Mouse (Mus musculus): ENCODE results near the gene Diaph3. TPM values are rescaled to one million over a fixed set of nuclear protein-coding genes. Genes with fewer than 3 reads are reported as not detected.
"Not testable (repeated sequence)": the region's sequence is repeated elsewhere in the genome, so short reads cannot be mapped to it uniquely, and the experiment has no call there.

Gene Diaph3
- total RNA-seq, 2 experiments from 2014 or later: 3.8 to 4.1 TPM

DNA sequence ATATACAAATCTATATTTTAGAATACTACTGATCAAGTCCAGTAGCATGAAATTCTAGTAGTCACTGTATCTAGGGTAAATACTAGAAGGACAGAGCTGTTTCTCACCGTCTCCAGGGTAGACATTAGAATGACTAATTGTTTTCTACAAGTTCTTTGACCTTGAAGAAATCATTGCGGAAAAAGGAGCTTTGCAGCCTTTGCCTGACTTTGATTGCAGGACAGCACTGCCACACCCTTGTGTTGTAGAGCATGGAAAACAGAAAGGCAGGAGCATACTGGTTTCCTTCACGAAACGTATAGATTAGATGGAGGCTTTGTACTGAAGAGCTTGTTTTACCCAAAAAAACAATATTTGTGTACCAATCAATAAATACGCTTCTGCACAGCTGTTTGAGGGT is 52.6 kb downstream of the Diaph3 start:
- DNase-seq (ENCODE audit: low spot score in 2 of 2): no peak
- intact Hi-C loops (cut with DNase I): no loop called here

DNA sequence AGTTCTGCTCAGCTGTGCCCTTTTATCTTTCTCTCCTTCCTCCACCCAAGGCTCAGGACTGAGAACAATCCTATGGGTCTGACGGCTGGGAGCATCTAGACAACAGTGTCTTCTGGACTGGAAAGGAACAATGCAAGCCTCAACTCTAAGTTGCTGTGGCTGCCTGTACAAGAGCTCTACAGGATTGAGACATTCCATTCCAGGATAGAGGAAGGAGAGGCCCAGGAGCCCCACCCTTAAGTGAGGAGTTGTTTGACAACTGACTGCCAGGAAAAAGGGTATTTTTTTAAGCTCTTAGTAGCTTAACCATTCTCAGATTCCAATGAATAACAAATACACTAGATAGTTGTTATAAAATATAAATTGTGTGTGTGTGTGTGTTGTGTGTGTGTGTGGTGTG is 53.0 kb downstream of the Diaph3 start:
- intact Hi-C loops (cut with DNase I): no loop called here
- no peak for DNase-seq (ENCODE audit: low spot score in 2 of 2)

DNA sequence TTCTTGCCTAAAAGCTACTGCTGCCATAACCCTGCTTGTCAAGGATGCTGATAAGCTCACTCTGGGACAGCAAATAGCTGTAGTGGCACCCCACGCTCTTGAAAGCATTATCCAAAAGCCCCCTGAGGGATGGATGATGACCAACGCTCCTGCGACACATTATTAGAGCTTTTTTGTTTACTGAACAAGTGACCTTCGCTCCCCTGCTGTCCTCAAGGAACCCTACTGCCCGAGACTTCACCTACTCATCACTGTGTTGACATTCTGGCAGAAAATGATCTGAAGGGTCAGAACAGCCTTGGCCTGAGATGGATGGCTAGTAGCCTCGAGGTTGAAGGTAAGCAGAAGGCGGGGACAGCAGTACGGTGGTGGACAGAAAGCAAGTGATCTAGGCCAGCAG is 56.1 kb downstream of the Diaph3 start:
- DNase-seq (ENCODE audit: low spot score in 2 of 2); intact Hi-C loops (cut with DNase I): not testable (repeated sequence)

DNA sequence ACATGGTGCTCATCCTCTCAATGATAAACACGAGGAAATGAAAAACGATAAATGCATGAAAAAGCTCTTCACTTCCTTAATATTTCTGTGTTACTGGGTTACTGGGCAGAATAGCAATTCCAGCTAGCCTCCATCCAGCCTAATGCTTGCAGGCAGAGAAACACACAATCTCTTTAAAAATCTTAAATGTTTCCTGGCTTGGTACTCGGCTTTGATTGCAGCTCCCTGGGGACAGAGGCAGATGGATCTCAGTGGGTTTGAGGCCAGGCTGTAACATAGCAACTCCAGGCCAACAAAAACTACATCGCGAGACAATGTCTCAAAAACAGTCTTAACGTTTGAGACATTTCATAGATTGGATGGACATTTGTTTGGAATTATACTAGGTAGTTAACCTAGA is 57.1 kb downstream of the Diaph3 start:
- intact Hi-C loops (cut with DNase I): no loop called here
- no peak for DNase-seq (ENCODE audit: low spot score in 2 of 2)

DNA sequence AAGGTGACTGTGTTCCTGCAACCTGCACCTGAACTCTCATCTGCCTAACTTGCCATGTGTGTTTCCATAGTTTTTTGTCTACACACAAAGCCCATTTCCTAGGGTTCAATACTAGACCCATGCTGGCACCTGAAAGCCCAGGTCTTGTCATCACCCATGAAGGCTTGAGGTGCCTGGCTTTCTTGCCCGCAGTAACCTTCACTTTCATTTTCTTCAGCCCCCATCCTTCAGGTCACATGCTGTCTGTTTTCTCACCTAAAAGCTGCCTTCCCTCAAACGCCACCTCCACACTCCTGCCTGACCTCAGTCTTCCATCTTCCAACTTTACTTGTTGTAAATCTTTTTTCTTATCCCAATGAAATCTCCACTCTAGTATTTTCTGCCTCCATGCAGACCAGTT is 61.3 kb downstream of the Diaph3 start:
- intact Hi-C loops (cut with DNase I): no loop called here
- no peak for DNase-seq (ENCODE audit: low spot score in 2 of 2)

DNA sequence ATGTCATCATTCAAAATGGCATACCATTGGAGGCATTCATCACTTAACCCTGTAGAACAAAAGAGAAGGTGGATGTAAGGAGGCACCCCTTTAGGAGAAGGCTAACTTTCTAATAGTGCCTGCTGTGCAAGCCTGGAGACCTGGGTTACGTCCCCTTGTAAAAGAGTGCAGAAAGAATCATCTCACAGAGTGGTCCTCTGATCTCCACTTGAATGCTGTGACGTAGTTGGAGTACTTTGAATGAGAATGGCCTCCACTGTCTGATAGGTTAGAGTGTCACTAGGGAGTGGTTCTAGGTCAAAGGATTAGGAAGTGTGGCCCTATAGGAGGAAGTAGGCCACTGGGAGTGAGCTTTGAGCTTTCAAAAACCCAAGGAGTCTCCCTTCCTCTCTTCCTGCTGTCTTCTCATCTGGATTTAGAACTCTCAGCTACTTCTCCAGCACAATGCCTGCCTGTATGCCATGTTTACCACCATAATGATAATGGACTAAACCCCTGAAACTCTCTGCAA is 66.0 kb downstream of the Diaph3 start:
- intact Hi-C loops (cut with DNase I): no loop called here
- DNase-seq (ENCODE audit: low spot score in 2 of 2): no peak

DNA sequence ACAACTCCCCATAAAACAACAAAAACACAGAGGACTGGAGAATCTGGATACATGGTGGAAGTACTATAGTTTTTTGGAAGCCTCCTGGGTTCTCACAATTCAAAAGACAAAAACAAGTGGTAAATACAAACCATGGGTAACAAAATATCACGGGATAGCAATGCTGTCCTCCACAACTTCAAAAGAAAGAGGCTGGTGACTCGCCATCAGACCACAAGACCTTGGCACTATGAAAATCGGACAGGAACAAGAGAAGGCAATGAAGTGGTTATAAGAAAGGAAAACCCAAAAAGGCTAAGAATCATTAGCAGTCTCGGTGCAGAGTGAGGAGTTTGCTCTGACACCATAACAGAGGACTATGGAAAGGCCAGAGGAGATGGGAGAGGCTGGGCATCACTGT is 76.8 kb downstream of the Diaph3 start:
- no peak for DNase-seq (ENCODE audit: low spot score in 2 of 2)
- intact Hi-C loops (cut with DNase I): no loop called here

DNA sequence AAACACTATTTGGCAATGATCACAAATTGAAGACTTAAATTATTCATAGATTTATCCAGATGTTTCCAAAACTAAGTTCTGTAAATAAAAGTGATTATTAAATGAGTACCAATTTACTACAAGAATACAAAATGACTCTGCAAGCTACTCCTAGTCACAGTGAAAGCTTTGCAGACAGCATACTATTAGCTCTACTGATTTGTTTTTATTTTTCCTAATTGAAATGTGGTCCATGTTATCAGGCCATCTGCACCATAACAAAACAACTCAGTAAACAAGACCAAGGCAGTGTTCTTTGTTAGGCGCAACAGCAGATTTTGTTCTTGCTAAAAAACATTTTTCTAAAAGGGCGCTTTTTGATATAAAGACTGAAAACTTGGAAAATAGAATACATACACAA is 84.9 kb downstream of the Diaph3 start:
- no peak for DNase-seq (ENCODE audit: low spot score in 2 of 2)

DNA sequence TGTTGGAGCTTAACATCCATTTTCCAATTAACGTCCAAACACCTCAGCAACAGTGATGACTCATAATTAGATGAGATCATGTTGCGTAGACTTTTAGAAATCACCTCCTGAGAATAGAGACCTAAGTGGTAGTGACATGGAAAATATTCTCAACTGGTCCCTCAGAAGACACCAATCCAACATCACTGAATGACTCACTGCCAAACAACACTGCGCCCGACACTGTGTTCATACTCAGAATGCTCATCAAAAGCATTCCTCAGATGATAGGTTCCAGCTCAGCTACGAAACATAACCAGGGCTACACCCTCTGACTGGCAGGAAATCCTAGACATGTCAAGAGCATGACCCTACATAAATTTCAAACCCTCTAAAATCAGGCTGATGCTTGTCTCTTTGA is 89.8 kb downstream of the Diaph3 start:
- intact Hi-C loops (cut with DNase I): no loop called here
- DNase-seq (ENCODE audit: low spot score in 2 of 2): no peak

More for the DNA sequence above, 84.9 kb downstream of the Diaph3 start:
- intact Hi-C loops (cut with DNase I): no loop called here

DNA sequence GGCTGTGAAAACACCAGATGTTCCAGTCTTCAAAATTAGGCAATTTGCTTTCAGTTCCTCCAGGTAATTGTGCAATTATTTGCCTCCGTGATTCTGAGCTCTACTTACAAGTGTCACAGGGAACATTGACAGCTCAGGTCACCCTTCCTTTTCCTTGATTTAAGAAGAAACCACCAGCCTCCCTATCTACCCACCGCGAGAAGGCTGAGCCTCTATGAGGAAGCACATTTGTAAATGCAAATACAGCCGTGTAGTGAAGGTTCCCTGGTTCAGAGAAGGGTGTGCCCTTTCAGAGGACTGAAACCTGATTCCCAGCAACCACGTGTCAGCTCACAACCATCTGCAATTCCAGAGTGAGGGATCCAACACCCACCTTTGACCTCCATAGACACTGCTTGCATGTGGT is 96.6 kb downstream of the Diaph3 start:
- intact Hi-C loops (cut with DNase I): no loop called here
- DNase-seq (ENCODE audit: low spot score in 2 of 2): no peak

DNA sequence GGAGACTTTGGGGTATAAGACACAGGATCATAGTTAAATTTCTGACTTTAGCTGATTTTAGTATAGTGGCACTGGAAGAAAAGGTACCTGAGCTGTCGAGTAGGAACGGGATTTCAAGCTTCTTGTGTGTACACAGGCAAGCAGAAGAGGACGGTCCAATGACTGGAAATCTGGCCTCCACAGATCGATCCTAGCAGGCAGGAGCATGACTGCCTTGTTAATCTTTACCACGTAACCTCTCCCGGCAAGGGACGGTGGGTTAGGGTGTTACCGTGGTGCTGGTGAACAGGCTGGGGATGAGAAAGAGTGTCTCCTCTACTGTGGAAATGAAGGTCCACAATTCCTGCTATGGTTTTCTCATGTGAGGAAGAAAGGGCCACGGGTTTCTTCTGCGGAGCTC is 120.8 kb downstream of the Diaph3 start:
- DNase-seq (ENCODE audit: low spot score in 2 of 2): no peak
- intact Hi-C loops (cut with DNase I): no loop called here

DNA sequence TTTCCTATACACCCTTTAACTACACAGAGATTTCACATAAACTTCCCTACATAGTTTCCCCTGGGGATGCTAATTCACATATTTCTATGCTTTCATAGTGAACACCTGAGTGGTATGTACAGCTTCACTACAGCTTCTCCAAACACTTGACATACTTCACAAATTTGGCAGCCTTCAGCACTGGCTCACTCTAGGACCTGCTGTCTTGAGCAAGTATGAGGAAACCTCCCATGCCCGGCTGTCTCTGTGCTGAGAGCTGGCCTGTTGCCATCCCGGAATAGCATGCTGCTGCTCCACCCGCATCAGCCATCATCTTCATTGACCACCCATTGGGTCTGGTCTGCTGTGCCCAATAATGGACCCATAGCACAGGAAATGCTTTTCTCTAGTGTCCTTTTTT is 121.3 kb downstream of the Diaph3 start:
- DNase-seq (ENCODE audit: low spot score in 2 of 2): no peak
- intact Hi-C loops (cut with DNase I): no loop called here

DNA sequence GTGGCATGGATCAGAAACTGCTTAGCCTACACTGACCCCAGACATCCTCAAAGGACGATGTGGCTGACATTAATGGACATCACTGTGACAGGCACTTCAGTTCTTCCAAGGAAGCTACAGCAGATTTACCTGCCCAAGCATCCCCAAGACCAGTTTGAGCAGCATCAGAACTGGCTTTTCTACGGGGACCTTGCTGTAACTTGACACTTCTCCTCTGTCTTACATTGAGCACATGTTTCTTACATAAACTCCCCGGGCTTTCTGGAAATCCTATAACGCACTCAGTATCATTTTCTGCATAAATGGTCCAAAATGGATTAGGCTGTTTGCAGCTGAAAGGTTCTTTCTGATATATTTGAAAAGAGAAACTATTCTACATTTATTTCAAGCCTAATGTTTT is 143.7 kb downstream of the Diaph3 start:
- intact Hi-C loops (cut with DNase I): no loop called here
- no peak for DNase-seq (ENCODE audit: low spot score in 2 of 2)

DNA sequence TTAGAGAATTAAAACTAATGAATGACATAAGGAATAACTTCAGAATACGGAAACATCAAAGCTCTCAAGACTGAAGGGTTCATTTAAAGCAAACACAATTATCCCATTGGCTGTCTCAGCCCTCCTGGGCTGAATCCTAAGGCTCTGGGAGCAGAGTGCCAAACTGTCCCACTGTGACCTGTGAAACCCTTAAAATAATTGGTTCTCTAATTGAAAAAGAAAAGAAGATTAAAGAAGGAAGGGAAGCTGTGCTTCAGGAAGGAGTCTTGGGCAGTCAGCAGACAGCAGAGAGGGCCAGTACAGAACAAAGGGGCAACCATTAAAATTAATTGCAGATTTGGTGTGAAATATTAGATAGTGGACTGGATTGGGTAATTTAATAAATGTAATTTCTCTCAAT is 189.9 kb downstream of the Diaph3 start:
- no peak for DNase-seq (ENCODE audit: low spot score in 2 of 2)
- intact Hi-C loops (cut with DNase I): no loop called here

DNA sequence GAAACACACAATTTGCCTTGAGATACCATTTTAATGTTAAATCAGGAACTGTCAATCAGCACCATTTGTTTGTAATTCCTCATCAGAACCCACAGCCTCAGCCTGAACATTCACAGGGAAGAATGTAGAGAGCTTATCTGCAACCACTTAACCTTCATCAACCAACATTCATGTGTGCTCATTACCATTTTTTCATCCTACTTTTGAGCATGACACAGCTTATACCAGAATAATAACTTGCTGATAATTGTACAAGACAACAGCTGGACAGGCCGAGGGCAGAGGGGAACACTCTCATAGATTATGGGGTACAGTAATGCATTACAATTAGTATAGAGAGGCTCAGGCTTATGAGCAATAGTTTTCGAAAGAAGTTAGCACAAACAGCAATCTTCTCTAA is 203.1 kb downstream of the Diaph3 start:
- intact Hi-C loops (cut with DNase I): no loop called here
- no peak for DNase-seq (ENCODE audit: low spot score in 2 of 2)

DNA sequence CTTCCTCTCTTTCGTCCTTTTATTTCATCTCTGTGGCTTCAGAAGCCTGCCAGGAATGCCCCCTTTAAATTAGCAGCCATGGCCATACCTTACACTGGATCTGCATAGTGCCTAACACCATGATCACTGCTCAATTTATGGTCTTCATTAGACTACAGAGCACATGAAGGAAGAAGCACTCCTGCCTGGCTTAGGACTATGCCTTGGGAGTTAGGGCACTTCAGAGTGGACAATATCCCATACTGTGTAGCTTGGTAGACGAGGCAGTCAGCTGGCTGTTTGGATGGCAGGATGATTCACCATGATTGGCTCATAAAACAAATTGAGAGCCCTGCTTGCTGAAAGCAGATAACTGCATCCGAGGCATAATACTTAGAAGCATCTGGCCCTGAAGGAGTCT is 204.6 kb downstream of the Diaph3 start:
- no peak for DNase-seq (ENCODE audit: low spot score in 2 of 2)
- intact Hi-C loops (cut with DNase I): no loop called here

DNA sequence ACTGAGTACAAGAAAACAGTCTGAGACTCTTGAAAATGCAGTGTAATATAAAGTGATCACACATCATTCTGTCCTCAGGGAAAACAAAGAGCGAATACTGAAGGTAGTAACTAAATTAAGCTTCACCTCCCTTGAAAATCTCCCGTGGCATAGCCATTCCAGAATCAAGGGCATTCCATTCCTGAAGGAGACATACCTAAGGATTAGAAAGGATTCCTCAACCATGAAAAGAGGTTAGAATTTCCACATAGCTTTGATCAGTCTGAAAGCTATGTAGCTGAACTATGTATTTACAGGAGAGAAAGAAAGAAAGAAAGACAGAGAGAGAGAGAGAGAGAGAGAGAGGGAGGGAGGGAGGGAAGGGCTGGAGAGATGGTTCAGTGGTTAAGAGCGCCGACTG is 210.3 kb downstream of the Diaph3 start:
- DNase-seq (ENCODE audit: low spot score in 2 of 2): no peak
- intact Hi-C loops (cut with DNase I): no loop called here

DNA sequence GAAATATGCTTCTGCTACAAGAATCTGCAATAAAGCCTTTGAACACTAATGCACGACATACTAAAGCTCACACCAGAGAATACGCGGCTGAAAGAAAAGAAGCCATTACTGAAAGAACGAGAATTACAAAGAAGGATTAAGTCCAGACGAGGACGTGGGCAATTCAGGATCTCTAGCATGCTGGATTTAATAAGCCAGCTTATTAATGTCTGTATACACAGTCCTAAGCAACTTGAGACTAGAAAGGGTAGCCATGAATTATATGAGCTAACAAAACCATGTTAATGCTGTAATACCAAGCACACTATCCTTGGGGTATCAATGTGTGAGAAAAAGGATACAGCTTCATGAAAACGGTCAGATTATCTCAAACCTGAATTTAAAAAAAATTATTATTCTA is 214.2 kb downstream of the Diaph3 start:
- no peak for DNase-seq (ENCODE audit: low spot score in 2 of 2)
- intact Hi-C loops (cut with DNase I): no loop called here

DNA sequence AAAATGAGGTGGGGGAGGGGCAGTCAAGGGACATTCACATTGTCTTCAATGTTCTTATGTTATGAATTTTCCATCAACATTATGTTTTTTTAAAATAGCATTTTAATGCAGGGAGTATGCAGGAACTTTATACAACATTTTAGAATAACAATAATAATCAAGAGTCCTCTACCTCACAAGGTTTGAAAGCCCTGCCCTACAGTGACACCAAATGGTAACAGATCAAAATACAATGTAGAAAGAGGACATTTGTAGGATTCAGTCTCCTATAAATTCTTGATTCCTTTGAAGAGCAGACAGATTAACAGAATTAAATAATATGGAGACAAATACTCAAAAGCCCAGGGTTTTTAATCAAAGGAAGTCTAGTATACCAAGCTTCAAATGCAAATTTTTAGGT is 242.1 kb downstream of the Diaph3 start:
- intact Hi-C loops (cut with DNase I): no loop called here
- no peak for DNase-seq (ENCODE audit: low spot score in 2 of 2)

DNA sequence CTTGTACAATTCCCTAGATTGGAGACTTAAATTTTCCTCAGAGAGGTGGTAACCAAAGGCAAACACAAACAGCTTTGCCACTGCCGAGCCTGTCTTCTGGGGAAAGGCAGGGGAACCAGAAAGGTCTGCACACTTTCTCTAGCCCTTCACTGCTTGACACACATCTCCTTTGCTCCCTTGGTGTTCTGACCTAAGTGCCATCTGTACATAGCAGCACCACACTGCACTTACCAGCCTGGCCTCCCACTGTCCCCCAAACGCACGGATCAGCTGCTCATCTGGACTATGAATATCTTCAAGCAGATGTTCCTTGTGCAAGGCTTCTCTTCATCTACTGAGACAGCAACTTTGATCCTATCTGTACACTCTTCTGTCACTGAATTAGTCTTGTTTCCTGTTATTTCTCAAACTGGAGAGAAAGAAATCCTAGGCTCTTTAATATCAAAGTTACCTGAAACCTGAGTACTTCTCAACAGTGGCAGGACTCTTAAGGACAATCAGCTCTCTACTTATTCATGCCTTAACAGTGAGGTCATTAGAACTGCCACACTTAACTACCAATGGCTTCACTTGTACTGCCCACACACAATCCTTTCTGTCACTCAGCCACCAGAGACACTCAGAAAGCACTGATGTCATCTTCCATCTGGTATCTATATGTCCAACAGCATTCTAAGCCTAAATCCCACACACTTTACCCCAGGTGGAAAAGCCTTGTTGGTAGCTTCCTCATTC is 251.8 kb downstream of the Diaph3 start:
- intact Hi-C loops (cut with DNase I): no loop called here
- DNase-seq (ENCODE audit: low spot score in 2 of 2): no peak

DNA sequence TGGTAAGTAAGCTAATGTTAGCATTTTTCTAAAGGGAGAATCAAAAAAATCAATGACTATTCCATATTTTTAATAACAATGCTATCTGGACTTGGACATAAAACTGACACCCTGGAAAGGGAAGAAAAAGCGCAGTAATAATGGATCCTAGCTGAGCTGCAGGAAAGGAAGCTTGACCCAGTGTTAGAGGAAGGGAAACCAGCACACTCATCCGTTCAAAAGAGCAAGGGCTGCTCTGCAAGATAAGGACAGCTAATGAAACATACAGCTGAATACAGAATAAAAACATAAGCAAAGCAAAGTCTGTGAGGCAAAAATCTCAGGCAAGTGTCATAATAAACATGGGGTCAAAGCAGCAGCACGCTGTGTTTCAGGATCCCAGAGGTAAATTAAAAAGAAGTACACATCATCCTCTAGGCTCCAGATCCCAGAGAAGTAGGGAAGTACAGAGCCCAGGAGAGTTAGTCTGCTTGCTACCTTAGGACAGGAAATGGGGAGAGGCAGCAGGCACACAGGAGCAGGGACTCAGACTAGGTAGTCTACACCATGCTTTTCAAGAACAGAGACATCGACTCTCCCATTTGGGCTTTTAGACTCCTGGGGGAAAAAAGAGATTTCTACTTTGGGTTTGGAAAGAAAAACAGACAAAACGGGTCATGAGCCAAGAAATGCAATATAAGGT is 255.5 kb downstream of the Diaph3 start:
- intact Hi-C loops (cut with DNase I): no loop called here
- no peak for DNase-seq (ENCODE audit: low spot score in 2 of 2)

Measured in left cerebral cortex, postnatal 36 days (tissue).